Mouse (Mus musculus) skeletal muscle tissue, adult 2 months (tissue): ENCODE results near the gene Opa1.

Source experiments
- DNase-seq: peaks from one replicate; pipeline ENCODE4 v3.0.0-alpha.2; 2012; ENCODE audit warnings: low read depth, low spot score

Opa1 gene

GRCm38 (mm10) chr16:29656187-29656825 is 77.2 kb downstream of the Opa1 start:
- no peak for DNase-seq

DNA sequence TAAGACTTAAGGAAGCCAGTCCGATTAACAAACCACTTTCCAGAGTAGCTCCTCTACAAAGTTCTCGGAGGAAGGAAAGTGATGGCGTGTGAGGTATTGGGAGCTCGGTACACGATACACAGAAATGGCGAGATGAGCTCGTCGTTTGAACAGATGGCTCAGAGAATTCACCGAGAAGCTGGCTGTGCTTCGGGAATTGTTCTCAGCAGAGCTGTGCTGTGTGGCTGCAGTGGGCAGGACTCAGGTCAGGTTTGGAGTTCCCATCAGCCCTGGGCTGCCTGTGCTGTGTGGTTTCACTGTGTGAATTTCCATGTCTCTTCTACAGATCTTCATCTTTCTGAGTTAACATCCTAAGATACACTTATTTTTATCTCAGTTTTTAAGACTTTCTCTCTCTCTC is 77.8 kb downstream of the Opa1 start:
- no peak for DNase-seq

DNA sequence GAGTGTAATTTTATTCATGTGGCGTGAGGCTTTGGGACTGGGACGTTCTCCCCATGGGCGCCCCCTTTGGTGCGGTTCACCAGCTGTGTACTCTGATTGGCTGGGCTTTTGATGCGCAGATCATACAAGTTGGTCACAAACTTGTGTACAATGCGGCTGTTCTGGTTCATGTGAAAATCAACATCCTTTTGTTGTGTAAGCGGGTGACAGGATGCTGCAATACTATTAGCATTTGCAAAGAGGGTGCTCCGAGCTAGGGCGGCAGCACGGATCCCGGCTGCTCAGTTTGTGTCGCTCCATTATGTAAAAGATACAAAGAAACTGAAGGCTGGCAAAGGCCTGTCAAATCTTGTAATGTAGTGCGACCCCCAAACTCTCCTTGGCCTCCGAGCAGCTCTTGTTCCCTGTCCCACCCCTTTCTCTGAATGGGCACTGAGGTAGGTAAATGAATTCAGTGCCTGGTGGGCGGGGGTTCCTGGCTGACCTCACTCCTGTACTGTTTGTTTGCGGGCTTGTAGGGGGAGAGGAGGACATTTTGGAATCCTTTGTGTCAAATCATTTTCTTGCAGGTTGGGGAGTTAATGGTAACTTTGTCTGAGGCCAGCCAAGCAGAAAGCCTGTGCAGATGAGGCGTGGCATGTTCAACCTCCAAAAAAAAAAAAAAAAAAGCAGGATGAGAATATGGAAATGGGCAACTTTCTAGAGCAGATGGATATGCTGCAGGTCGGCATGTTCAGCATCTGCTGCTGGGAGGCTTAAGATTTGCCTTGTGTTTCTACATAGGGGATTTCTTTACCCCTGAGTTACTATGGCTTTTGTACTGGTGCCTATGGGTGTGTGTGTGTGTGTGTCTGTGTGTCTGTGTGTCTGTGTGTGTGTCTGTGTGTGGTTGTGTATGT is 78.8 kb downstream of the Opa1 start:
- DNase-seq: no peak

- no peak for DNase-seq
Measured at GRCm38 (mm10) chr16:29659101-29659810, 80.1 kb downstream of the Opa1 start.

GRCm38 (mm10) chr16:29663042-29663758 is 84.1 kb downstream of the Opa1 start:
- DNase-seq: no peak

DNA sequence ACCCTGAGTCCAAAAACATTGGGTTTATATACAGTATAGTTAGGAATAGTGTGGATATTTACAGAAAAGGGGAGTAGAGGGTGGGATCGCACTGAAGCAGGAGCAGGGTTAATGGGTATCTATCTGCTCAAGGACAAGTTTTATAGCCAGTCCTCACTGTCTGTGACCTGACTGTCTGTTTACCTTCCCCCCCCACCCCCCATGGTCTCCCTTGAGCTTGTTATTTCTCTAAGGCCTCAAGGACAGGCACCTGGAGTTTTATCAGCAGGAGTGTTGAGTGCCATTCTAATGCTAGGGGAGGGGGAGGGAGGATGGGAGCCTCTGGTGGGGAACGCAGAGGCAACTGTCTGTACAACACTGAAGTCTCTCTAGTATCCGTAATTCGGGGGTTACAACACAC is 85.3 kb downstream of the Opa1 start:
- DNase-seq: no peak

- DNase-seq: no peak
Measured at GRCm38 (mm10) chr16:29666991-29667701, 88.0 kb downstream of the Opa1 start.

GRCm38 (mm10) chr16:29667702-29668061 is 88.5 kb downstream of the Opa1 start:
- DNase-seq: no peak

GRCm38 (mm10) chr16:29668451-29668850 is 89.3 kb downstream of the Opa1 start:
- no peak for DNase-seq

- no peak for DNase-seq
Measured at GRCm38 (mm10) chr16:29670806-29671205, 91.7 kb downstream of the Opa1 start.

GRCm38 (mm10) chr16:29673230-29673629 is 94.1 kb downstream of the Opa1 start:
- DNase-seq: no peak

GRCm38 (mm10) chr16:29679607-29680006 is 100.5 kb downstream of the Opa1 start:
- DNase-seq: no peak

DNA sequence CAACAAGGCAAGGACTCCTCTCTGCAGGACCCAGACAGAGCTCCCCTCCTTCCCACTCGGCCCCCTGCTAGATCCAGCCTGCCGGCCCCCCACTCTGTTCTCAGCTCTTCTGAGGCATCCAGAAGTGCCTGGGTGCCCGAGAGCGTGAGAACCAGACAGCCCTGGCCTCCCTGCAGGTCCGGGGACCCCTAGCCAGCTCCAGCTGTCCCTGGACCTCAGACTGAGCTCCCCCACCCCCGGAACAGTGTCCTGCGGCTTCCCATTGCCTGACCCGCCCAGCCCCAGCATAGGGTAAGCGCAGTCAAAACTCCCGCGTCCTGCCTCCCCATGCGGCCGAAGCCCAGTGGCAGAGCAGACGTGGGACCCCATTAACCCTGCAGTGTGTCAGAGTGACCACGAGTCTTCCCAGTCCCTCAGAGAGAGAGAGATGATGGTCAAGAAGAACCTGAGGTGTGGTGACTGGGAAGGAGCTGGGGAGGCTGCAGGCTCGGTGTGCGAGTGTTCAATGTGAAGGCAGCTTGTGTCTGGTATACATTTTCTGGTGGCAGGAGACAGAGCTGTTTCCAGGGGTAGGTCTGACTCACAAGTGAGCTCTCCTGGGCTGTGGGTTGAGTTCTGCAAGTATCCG is 101.5 kb downstream of the Opa1 start:
- no peak for DNase-seq

DNA sequence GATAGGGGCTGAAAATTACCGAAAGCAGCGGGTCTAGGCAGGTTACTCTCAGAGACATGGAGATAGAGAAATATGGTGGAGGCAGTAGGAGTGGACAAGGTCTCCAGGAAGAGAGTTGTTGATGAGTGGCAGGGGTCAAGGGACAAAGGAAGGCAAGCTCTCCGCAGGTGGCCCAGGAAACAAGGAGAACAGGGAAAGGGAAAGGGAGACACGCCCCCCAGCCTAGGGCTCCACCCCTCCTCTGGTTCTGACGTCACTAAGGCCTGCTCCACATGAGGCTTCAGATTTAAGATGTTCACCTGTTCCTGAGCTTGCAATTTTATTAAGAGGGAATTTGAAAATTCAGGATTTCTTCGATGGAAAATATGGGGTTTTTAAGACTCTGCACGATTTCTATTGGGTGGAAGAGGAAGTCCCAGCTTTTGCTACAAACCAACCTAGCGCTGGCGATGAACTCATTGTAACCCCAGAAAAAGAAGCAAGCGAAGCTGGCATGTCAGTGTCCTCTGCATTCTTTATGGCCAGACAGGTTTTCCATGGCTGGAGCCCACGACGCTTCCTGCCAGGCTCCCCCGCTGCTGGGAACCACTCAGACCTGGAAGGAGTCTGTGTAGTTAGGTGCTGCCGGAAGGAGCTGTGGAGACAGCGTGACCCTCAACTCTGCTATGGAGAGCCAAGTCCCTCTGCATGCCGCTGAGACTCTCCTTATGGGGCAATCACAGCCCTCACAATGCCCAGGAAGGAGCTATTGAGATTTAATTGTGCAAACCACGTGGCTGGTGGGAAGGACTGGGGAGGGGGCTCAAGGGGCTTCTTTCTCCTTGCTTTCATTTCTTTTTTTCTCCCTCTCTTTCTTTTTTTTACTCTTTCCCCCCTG is 103.7 kb downstream of the Opa1 start:
- DNase-seq: no peak

- no peak for DNase-seq
Measured at GRCm38 (mm10) chr16:29683563-29683962, 104.4 kb downstream of the Opa1 start.

DNA sequence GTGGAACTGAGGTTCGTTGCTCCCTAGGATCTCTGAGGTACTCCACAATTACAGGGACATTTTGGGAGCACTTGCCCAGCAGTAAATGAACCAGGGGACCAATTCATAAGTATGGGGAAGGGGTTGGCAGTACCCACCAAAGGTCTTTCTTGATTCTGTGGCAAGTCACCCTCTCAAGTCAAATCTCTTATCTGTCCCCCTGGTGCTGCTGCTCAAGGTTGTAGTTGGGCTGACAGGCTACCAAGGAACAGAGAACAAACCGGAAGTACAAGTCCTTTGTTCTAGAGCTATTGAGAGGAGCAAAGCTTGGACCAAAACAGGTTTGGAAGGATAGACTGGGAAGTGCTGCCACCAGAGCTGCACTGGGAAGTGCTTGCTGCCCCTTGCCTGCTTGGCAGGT is 105.0 kb downstream of the Opa1 start:
- DNase-seq: no peak

DNA sequence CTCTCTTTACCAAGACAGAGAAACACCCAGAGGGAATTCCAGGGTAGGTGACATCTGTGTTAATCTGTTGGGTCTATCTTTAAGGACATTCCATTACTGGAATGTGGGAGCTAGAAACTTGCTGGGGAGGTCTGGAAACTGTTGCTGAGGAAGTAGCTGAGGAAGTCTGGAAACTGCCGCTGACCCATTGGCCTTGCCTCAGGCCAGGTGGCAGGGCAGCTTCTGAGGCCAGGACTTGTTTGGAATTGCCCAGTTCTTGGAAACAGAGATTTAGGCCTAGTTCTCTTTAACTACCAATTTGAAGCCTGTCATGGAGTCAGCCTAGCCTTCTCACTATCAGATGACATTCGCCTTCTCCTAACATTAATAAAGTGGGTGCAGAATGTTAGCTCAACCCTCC is 105.5 kb downstream of the Opa1 start:
- DNase-seq: no peak

GRCm38 (mm10) chr16:29686141-29686540 is 107.0 kb downstream of the Opa1 start:
- no peak for DNase-seq

DNA sequence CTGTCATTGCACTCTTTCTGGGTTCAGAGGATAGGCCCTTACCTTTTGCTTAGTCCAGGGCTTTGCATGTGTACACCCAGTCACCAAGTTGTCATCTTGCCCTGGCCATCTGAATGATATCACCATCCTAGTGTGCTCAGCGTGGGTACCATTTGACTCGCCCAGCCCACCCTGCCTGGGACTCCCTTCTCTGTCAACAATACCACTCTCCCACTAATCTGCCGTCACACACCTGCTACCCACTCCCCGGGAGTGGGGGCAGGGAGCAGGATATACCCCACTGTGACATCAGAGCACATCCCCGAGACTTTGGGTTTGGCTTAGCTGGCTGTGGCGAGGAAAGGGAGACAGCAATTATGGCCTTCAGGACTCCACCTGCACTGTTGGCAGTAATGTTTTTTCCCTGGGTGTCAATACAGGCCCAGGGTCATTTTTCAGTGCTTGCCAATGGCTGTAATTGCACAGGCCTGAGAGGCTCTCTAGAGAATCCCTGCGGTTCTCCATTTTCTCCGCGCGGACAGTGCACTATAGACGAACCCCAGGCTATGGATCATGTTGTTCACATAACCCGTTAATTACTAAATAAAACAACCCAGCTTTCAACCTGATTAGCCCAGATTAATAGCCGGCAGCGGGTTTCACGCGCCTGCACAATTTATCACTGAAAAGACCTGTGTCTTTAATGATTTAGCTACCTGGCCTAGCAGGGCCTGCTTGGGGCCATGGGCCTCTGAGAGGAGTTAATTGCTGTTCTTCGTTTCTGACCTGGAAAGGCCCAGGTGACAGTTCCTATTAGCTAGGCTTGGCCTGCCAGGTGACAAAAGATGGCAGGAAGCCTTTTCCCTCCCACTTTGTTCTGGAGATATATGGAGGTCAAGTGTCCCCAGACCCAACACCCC is 109.1 kb downstream of the Opa1 start:
- no peak for DNase-seq
